ENCODE assay signal across 20 mouse cellular contexts in genomic region chr5:9264361-9264760, GRCm38 (mm10). TPM values are rescaled to one million over a fixed set of nuclear protein-coding genes. Genes with fewer than 3 reads are reported as not detected.
A peak's percentile ranks its signal among the peaks of the same experiment; 100 is the strongest.
DNase-seq lines count a peak whose midpoint lies in the region; ATAC-seq and TF ChIP-seq lines count a peak whose summit lies in the region.
"Had no signal": no experiment of that assay in that cellular context is flagged by ENCODE, and none has a peak within 500 bp of the region (broad histone marks: within the 10 kb centered on the region; RNA-seq: fewer than 3 reads in every experiment).

No protein-coding gene starts in this region.

- no peak overlapping the region for H3K4me3 ChIP-seq in hindbrain, embryonic 11.5 days (ENCODE audit: low read depth, low read length)
- no peak overlapping the region for H3K4me3 ChIP-seq in hindbrain, embryonic 13.5 days
- no peak overlapping the region for H3K4me3 ChIP-seq in CH12.LX (replicated peaks in 1 of 3; ENCODE audit: low read depth in 2 of 3, low read length in 2 of 3, poor library complexity in 1 of 3)
- no peak overlapping the region for H3K4me3 ChIP-seq in intestine, postnatal 0 days (ENCODE audit: low read depth, low read length)
- no peak overlapping the region for H3K4me3 ChIP-seq in kidney, adult 2 months (ENCODE audit: insufficient read depth, low read depth, low read length)
- H3K4me3 ChIP-seq: forebrain, embryonic 10.5 days; layer of hippocampus, adult 2 months had no signal

- dilution Hi-C loops in CH12.LX (cut with MboI; ENCODE audit: extremely low pct_ligation_motif_present, extremely low pct_unique_long_range_greater_than_20kb, low sequenced_read_pairs) = no loop called here

- H3K9ac ChIP-seq in hindbrain, embryonic 11.5 days (ENCODE audit: low read depth, low read length) = no peak overlapping the region
- no peak overlapping the region for H3K9ac ChIP-seq in hindbrain, embryonic 13.5 days
- no peak overlapping the region for H3K9ac ChIP-seq in CH12.LX (ENCODE audit: insufficient read depth, low read depth)
- no peak overlapping the region for H3K9ac ChIP-seq in intestine, postnatal 0 days (ENCODE audit: low read depth, low read length)

- no peak overlapping the region for H3K4me2 ChIP-seq in hindbrain, embryonic 11.5 days (replicated peaks; ENCODE audit: low read depth, low read length)
- no peak overlapping the region for H3K4me2 ChIP-seq in hindbrain, embryonic 13.5 days
- H3K4me2 ChIP-seq in CH12.LX (ENCODE audit: insufficient read depth, low read depth, poor library complexity, severe bottlenecking) = no peak overlapping the region
- no peak overlapping the region for H3K4me2 ChIP-seq in intestine, postnatal 0 days (replicated peaks; ENCODE audit: low read depth)
- H3K4me2 ChIP-seq: heart, embryonic 11.5 days had no signal

- TF ChIP-seq CTCF in CH12.LX (conservative IDR thresholded peaks at IDR 0.05 in 1 of 2, IDR thresholded peaks at IDR 0.05 in 1 of 2; ENCODE audit: low read depth in 2 of 2, low read length in 2 of 2) = no peak
- no peak for TF ChIP-seq CTCF in intestine, postnatal 0 days (IDR thresholded peaks at IDR 0.05; ENCODE audit: low read depth)
- no peak for TF ChIP-seq CTCF in kidney, adult 2 months (conservative IDR thresholded peaks at IDR 0.05; ENCODE audit: insufficient read depth, insufficient read length, low read depth, low read length)

- WGBS in hindbrain, embryonic 11.5 days = 62% methylated on average over 4 of the region's 4 CpGs
- 66% methylated on average over 4 of the region's 4 CpGs for WGBS in hindbrain, embryonic 13.5 days
- WGBS in intestine, postnatal 0 days = 62% methylated on average over 4 of the region's 4 CpGs
- 70% methylated on average over 4 of the region's 4 CpGs for WGBS in kidney, adult 2 months

- no peaks in the 10 kb centered on the region for H3K79me2 ChIP-seq in CH12.LX (replicated peaks; ENCODE audit: control insufficient read depth, extremely low read depth, insufficient read depth, poor library complexity, severe bottlenecking)

- TF ChIP-seq RAD21 in CH12.LX (IDR thresholded peaks at IDR 0.05; ENCODE audit: low read depth, low read length) = no peak

- no peaks in the 10 kb centered on the region for H3K9me3 ChIP-seq in hindbrain, embryonic 11.5 days (ENCODE audit: control insufficient read depth, low read length)
- H3K9me3 ChIP-seq in hindbrain, embryonic 13.5 days = no peaks in the 10 kb centered on the region
- H3K9me3 ChIP-seq in CH12.LX (replicated peaks; ENCODE audit: low read length) = no peaks in the 10 kb centered on the region
- H3K9me3 ChIP-seq in intestine, postnatal 0 days (ENCODE audit: control insufficient read depth) = no peaks in the 10 kb centered on the region
- H3K9me3 ChIP-seq: forebrain, embryonic 10.5 days had no signal

- ATAC-seq in hindbrain, embryonic 11.5 days (ENCODE audit: low FRiP score) = no peak
- no peak for ATAC-seq in hindbrain, embryonic 13.5 days (ENCODE audit: low FRiP score)
- ATAC-seq in intestine, postnatal 0 days = no peak
- ATAC-seq: hindbrain, embryonic 16.5 days had no signal

- no peak for TF ChIP-seq POLR2A in CH12.LX (IDR thresholded peaks at IDR 0.05; ENCODE audit: low read depth, low read length)
- no peak for TF ChIP-seq POLR2A in kidney, adult 2 months (IDR thresholded peaks at IDR 0.05; ENCODE audit: low read depth, low read length)

- peak; percentile 35 for DNase-seq in hindbrain, embryonic 11.5 days (ENCODE audit: low spot score)
- peak; percentile 69 for DNase-seq in CH12.LX (ENCODE audit: extremely low read depth)
- peak; percentile 9 for DNase-seq in embryo, embryonic 11.5 days (ENCODE audit: low read depth, low spot score)
- DNase-seq in retina, postnatal 1 day = peak; percentile 21
- no peak for DNase-seq in kidney, adult 2 months
- DNase-seq: adrenal gland, postnatal 36 days; cerebellum, adult 18-20 months; heart, postnatal 10 days; kidney, adult 11 months; kidney, postnatal 10 days; lung, adult 2 months; right cerebral cortex, postnatal 25 days; thymus, adult 2 months had no signal

- no peaks in the 10 kb centered on the region for H3K36me3 ChIP-seq in hindbrain, embryonic 11.5 days (ENCODE audit: control insufficient read depth, insufficient read depth, low read length)
- no peaks in the 10 kb centered on the region for H3K36me3 ChIP-seq in hindbrain, embryonic 13.5 days
- H3K36me3 ChIP-seq in CH12.LX (replicated peaks in 1 of 2; ENCODE audit: control insufficient read depth in 1 of 2, insufficient read depth in 1 of 2, low read length in 1 of 2) = no peaks in the 10 kb centered on the region
- no peaks in the 10 kb centered on the region for H3K36me3 ChIP-seq in intestine, postnatal 0 days (ENCODE audit: control insufficient read depth, insufficient read depth)
- H3K36me3 ChIP-seq in kidney, adult 2 months (ENCODE audit: control insufficient read depth, insufficient read depth, low read length) = no peaks in the 10 kb centered on the region
- H3K36me3 ChIP-seq: forebrain, embryonic 10.5 days had no signal

- in situ Hi-C loops in CH12.LX (cut with MboI; ENCODE audit: low pct_ligation_motif_present, low pct_unique_long_range_greater_than_20kb, low sequenced_read_pairs) = no loop called here

- no peaks in the 10 kb centered on the region for H3K27me3 ChIP-seq in hindbrain, embryonic 11.5 days (ENCODE audit: control insufficient read depth, insufficient read depth, low read length)
- H3K27me3 ChIP-seq in hindbrain, embryonic 13.5 days = no peaks in the 10 kb centered on the region
- no peaks in the 10 kb centered on the region for H3K27me3 ChIP-seq in CH12.LX (replicated peaks)
- H3K27me3 ChIP-seq in intestine, postnatal 0 days (replicated peaks; ENCODE audit: control insufficient read depth, insufficient read depth, low read length) = peaks cover 6% of the 10 kb centered on the region
- H3K27me3 ChIP-seq in kidney, adult 2 months (replicated peaks; ENCODE audit: control insufficient read depth, insufficient read depth, low read length) = no peaks in the 10 kb centered on the region; the same call in 1 of the 2 replicates

- H3K27ac ChIP-seq in hindbrain, embryonic 11.5 days (ENCODE audit: low read depth, low read length) = no peak overlapping the region
- H3K27ac ChIP-seq in hindbrain, embryonic 13.5 days = no peak overlapping the region
- H3K27ac ChIP-seq in CH12.LX (ENCODE audit: insufficient read depth, low read depth) = no peak overlapping the region
- no peak overlapping the region for H3K27ac ChIP-seq in intestine, postnatal 0 days (ENCODE audit: low read depth, low read length)
- no peak overlapping the region for H3K27ac ChIP-seq in kidney, adult 2 months (ENCODE audit: insufficient read depth, low read depth, low read length)
- H3K27ac ChIP-seq: forebrain, embryonic 10.5 days; layer of hippocampus, adult 2 months had no signal

- TF ChIP-seq EP300 in CH12.LX (IDR thresholded peaks at IDR 0.05; ENCODE audit: low read length) = no peak

- no peaks in the 10 kb centered on the region for H3K4me1 ChIP-seq in hindbrain, embryonic 11.5 days (replicated peaks; ENCODE audit: control insufficient read depth, insufficient read depth, low read length)
- peaks cover 24% of the 10 kb centered on the region for H3K4me1 ChIP-seq in hindbrain, embryonic 13.5 days (replicated peaks)
- H3K4me1 ChIP-seq in CH12.LX (ENCODE audit: control insufficient read depth in 1 of 2, insufficient read depth in 2 of 2) = peaks cover 2 to 5% of the 10 kb centered on the region in 2 experiments; a peak in 2 of 4 replicates
- H3K4me1 ChIP-seq in intestine, postnatal 0 days (replicated peaks; ENCODE audit: control insufficient read depth, insufficient read depth, low read length) = no peaks in the 10 kb centered on the region
- no peaks in the 10 kb centered on the region for H3K4me1 ChIP-seq in kidney, adult 2 months (ENCODE audit: control insufficient read depth, insufficient read depth, low read length)

TF ChIP-seq in CH12.LX, 34 proteins besides CTCF, POLR2A, EP300 and RAD21:
- no peak for TF ChIP-seq HCFC1 (IDR thresholded peaks at IDR 0.05; ENCODE audit: low read depth, low read length)
- TF ChIP-seq PAX5 (IDR thresholded peaks at IDR 0.05; ENCODE audit: low read length) = no peak
- no peak for TF ChIP-seq ZNF384 (IDR thresholded peaks at IDR 0.05; ENCODE audit: low read depth, low read length)
- no peak for TF ChIP-seq GABPA (IDR thresholded peaks at IDR 0.05; ENCODE audit: insufficient replicate concordance, low read depth, low read length)
- no peak for TF ChIP-seq MEF2A (IDR thresholded peaks at IDR 0.05; ENCODE audit: borderline replicate concordance, low read depth, low read length)
- no peak for TF ChIP-seq MAX (IDR thresholded peaks at IDR 0.05; ENCODE audit: low read length)
- TF ChIP-seq ELF1 (IDR thresholded peaks at IDR 0.05; ENCODE audit: low read depth, low read length) = no peak
TF ChIP-seq in CH12.LX: peak in this region for 0.

RNA-seq across cellular contexts. Expression of gene 9330182L06Rik, which starts 1.6 kb away (rescaled TPM):
- 10.1 and 12.4 TPM in 2 replicates for polyA plus RNA-seq in hindbrain, embryonic 11.5 days (2014; fragmentation: Nextera tagmentation; extraction: Ambion mirVana)
- 17.9 and 20.1 TPM in 2 replicates for polyA plus RNA-seq in hindbrain, embryonic 13.5 days (2015; fragmentation: Nextera tagmentation; extraction: Ambion mirVana)
- not detected in 2 replicates for total RNA-seq in CH12.LX (2012; rRNA removed)
- total RNA-seq in CH12.LX (2014; rRNA removed) = not detected in 2 replicates
- polyA plus RNA-seq in CH12.LX (2012; ENCODE audit: insufficient read length, low read depth) = not detected in 2 replicates
- 1.2 and 1.6 TPM in 2 replicates for polyA plus RNA-seq in intestine, postnatal 0 days (2015; fragmentation: Nextera tagmentation; extraction: Ambion mirVana)
- polyA plus RNA-seq in kidney, adult 2 months (2012; rRNA removed) = 0.08 and 0.16 TPM in 2 replicates
- total RNA-seq: megakaryocyte-erythroid progenitor cell, adult 5-6 weeks had no signal
